Mouse (Mus musculus) forebrain, embryonic 16.5 days (tissue): ENCODE results near the gene Agmat. TPM values are rescaled to one million over a fixed set of nuclear protein-coding genes. Genes with fewer than 3 reads are reported as not detected.
A peak's percentile ranks its signal among the peaks of the same experiment; 100 is the strongest.

ENCODE experiments used
- ATAC-seq: fragments of 200-750 bp; cut with Nextera tagmentation; 2 replicates; pipeline ENCODE4 v1.8.0; 2017; ENCODE audit warnings: mild to moderate bottlenecking, moderate library complexity
- H3K27ac ChIP-seq: fragments of 300-500 bp; sonication (generic); 2 replicates; pipeline ENCODE4 v1.5.1; 2014; ENCODE audit warnings: low read length, control low read depth
- H3K27me3 ChIP-seq: fragments of 300-500 bp; sonication (generic); replicated peaks from 2 replicates; pipeline ENCODE4 v1.6.1; 2014; ENCODE audit warnings: low read length; ENCODE audit not compliant: control insufficient read depth, insufficient read depth
- H3K36me3 ChIP-seq: fragments of 300-500 bp; sonication (generic); 2 replicates; pipeline ENCODE4 v1.6.1; 2014; ENCODE audit not compliant: control insufficient read depth, insufficient read depth
- H3K4me1 ChIP-seq: fragments of 300-500 bp; sonication (generic); replicated peaks from 2 replicates; pipeline ENCODE4 v1.6.1; 2014; ENCODE audit warnings: low read length; ENCODE audit not compliant: control insufficient read depth, insufficient read depth
- H3K4me2 ChIP-seq: fragments of 300-500 bp; sonication (generic); 2 replicates; pipeline ENCODE4 v1.6.1; 2014; ENCODE audit warnings: mild to moderate bottlenecking, low read length, control low read depth
- H3K4me3 ChIP-seq: fragments of 300-500 bp; sonication (generic); replicated peaks from 2 replicates; pipeline ENCODE4 v1.5.1; 2014; ENCODE audit warnings: mild to moderate bottlenecking, low read length, control low read depth
- H3K9ac ChIP-seq: fragments of 300-500 bp; sonication (generic); replicated peaks from 2 replicates; pipeline ENCODE4 v1.6.1; 2014; ENCODE audit warnings: low read depth, low read length, control low read depth
- H3K9me3 ChIP-seq: fragments of 300-500 bp; sonication (generic); 2 replicates; pipeline ENCODE4 v1.6.1; 2016; ENCODE audit warnings: low read length; ENCODE audit not compliant: control insufficient read depth
- WGBS: fragments of 180-500 bp; shearing (Covaris S2); extraction: QIAGEN DNeasy Blood & Tissue Kit; methylation state at CpG from one replicate; pipeline ENCODE4 v1.1.7; 2014; 5-methylcytosine and 5-hydroxymethylcytosine counted together
- polyA plus RNA-seq: library from polyadenylated mRNA; unstranded; fragments of >200 nt; fragmentation: Nextera tagmentation; extraction: Ambion mirVana; gene quantifications from 2 replicates; pipeline ENCODE4 v1.2.1, GENCODE M21; 2015

Agmat gene
- polyA plus RNA-seq, 1 experiment from 2014 or later = not detected

- 97% methylated on average over 1 of the region's 1 CpGs for WGBS
- H3K27me3 ChIP-seq = no peaks in the 10 kb centered on the region
- no peak overlapping the region for H3K4me3 ChIP-seq
- H3K4me1 ChIP-seq = peaks cover 22% of the 10 kb centered on the region
- no peak overlapping the region for H3K4me2 ChIP-seq
- H3K9me3 ChIP-seq = no peaks in the 10 kb centered on the region
- no peak overlapping the region for H3K27ac ChIP-seq
- no peaks in the 10 kb centered on the region for H3K36me3 ChIP-seq
- ATAC-seq = no peak
- H3K9ac ChIP-seq = no peak overlapping the region
Measured at GRCm38 (mm10) chr4:141719304-141719703, 27.2 kb upstream of the Agmat start.

- Histone ChIP-seq H3K36me3 (no peaks in the 10 kb centered on the region), H3K4me3 (no peak overlapping the region), H3K27ac (no peak overlapping the region), H3K9me3 (no peaks in the 10 kb centered on the region), H3K27me3 (no peaks in the 10 kb centered on the region), H3K9ac (no peak overlapping the region), H3K4me1 (peaks cover 22% of the 10 kb centered on the region), H3K4me2 (no peak overlapping the region)
- WGBS = 85% methylated on average over 6 of the region's 6 CpGs
- no peak for ATAC-seq
Measured at GRCm38 (mm10) chr4:141720761-141721523, 25.5 kb upstream of the Agmat start.

- Histone ChIP-seq H3K9me3 (no peaks in the 10 kb centered on the region), H3K4me3 (peak overlapping the region; percentile 93), H3K27me3 (no peaks in the 10 kb centered on the region), H3K4me1 (peaks cover 22% of the 10 kb centered on the region), H3K27ac (no peak overlapping the region), H3K9ac (no peak overlapping the region), H3K4me2 (peak overlapping the region; percentile 78), H3K36me3 (no peaks in the 10 kb centered on the region)
- no peak for ATAC-seq
- WGBS = 72% methylated on average over 6 of the region's 6 CpGs
Measured at GRCm38 (mm10) chr4:141721961-141722360, 24.5 kb upstream of the Agmat start.

GRCm38 (mm10) chr4:141722731-141723672 lies 23.5 kb upstream of the Agmat start, which contains the start of gene Ddi2:
Gene Ddi2 (minus strand): TSS chr4:141723419.
- peak; percentile 95 for ATAC-seq
- H3K27ac ChIP-seq = peak within 1 kb of the TSS; percentile 89
- under 1% methylated on average over 83 of the region's 105 CpGs for WGBS
- H3K27me3 ChIP-seq = no peaks in the 10 kb centered on the region
- H3K9ac ChIP-seq = peak within 1 kb of the TSS; percentile 90
- no peaks in the 10 kb centered on the region for H3K36me3 ChIP-seq
- no peaks in the 10 kb centered on the region for H3K9me3 ChIP-seq
- peaks cover 22% of the 10 kb centered on the region for H3K4me1 ChIP-seq
- H3K4me3 ChIP-seq = peak within 1 kb of the TSS; percentile 93
- peak within 1 kb of the TSS; percentile 78 for H3K4me2 ChIP-seq

- H3K4me3 ChIP-seq = peak overlapping the region; percentile 93
- H3K4me1 ChIP-seq = peaks cover 22% of the 10 kb centered on the region
- H3K27me3 ChIP-seq = no peaks in the 10 kb centered on the region
- H3K9me3 ChIP-seq = no peaks in the 10 kb centered on the region
- peak; percentile 69 for ATAC-seq
- peak overlapping the region; percentile 90 for H3K9ac ChIP-seq
- 7% methylated on average over 13 of the region's 13 CpGs for WGBS
- H3K27ac ChIP-seq = peak overlapping the region; percentile 62
- H3K4me2 ChIP-seq = peak overlapping the region; percentile 62
- no peaks in the 10 kb centered on the region for H3K36me3 ChIP-seq
Measured at GRCm38 (mm10) chr4:141723673-141724068, 22.8 kb upstream of the Agmat start.

- Histone ChIP-seq H3K27ac (no peak overlapping the region), H3K27me3 (no peaks in the 10 kb centered on the region), H3K4me2 (no peak overlapping the region), H3K9ac (no peak overlapping the region), H3K4me1 (peaks cover 22% of the 10 kb centered on the region), H3K36me3 (no peaks in the 10 kb centered on the region), H3K9me3 (no peaks in the 10 kb centered on the region), H3K4me3 (no peak overlapping the region)
- ATAC-seq = no peak
- WGBS = 74% methylated on average over 11 of the region's 11 CpGs
Measured at GRCm38 (mm10) chr4:141724594-141724993, 21.9 kb upstream of the Agmat start.

GRCm38 (mm10) chr4:141725277-141725676 lies 21.2 kb upstream of the Agmat start:
- no peaks in the 10 kb centered on the region for H3K9me3 ChIP-seq
- H3K27me3 ChIP-seq = no peaks in the 10 kb centered on the region
- H3K4me2 ChIP-seq = no peak overlapping the region
- H3K4me1 ChIP-seq = peaks cover 22% of the 10 kb centered on the region
- H3K4me3 ChIP-seq = no peak overlapping the region
- no peaks in the 10 kb centered on the region for H3K36me3 ChIP-seq
- H3K9ac ChIP-seq = no peak overlapping the region
- ATAC-seq = no peak
- no peak overlapping the region for H3K27ac ChIP-seq
- WGBS = 86% methylated on average over 5 of the region's 5 CpGs

GRCm38 (mm10) chr4:141725738-141726137 lies 20.7 kb upstream of the Agmat start:
- no peak overlapping the region for H3K27ac ChIP-seq
- H3K4me1 ChIP-seq = peaks cover 22% of the 10 kb centered on the region
- no peak overlapping the region for H3K4me3 ChIP-seq
- no peak for ATAC-seq
- WGBS = 60% methylated on average over 3 of the region's 3 CpGs
- H3K4me2 ChIP-seq = no peak overlapping the region
- no peak overlapping the region for H3K9ac ChIP-seq
- H3K36me3 ChIP-seq = no peaks in the 10 kb centered on the region
- H3K27me3 ChIP-seq = no peaks in the 10 kb centered on the region
- no peaks in the 10 kb centered on the region for H3K9me3 ChIP-seq

- Histone ChIP-seq H3K4me1 (peaks cover under 1% of the 10 kb centered on the region), H3K27ac (no peak overlapping the region), H3K9me3 (no peaks in the 10 kb centered on the region), H3K9ac (no peak overlapping the region), H3K4me2 (no peak overlapping the region), H3K27me3 (no peaks in the 10 kb centered on the region; the same call in 1 of the 2 replicates), H3K36me3 (no peaks in the 10 kb centered on the region), H3K4me3 (no peak overlapping the region)
- no peak for ATAC-seq
- WGBS = 74% methylated on average over 3 of the region's 3 CpGs
Measured at GRCm38 (mm10) chr4:141729266-141729665, 17.2 kb upstream of the Agmat start.
